Mouse (Mus musculus): ENCODE data around the gene Ldlrad3.

Ldlrad3 gene

DNA sequence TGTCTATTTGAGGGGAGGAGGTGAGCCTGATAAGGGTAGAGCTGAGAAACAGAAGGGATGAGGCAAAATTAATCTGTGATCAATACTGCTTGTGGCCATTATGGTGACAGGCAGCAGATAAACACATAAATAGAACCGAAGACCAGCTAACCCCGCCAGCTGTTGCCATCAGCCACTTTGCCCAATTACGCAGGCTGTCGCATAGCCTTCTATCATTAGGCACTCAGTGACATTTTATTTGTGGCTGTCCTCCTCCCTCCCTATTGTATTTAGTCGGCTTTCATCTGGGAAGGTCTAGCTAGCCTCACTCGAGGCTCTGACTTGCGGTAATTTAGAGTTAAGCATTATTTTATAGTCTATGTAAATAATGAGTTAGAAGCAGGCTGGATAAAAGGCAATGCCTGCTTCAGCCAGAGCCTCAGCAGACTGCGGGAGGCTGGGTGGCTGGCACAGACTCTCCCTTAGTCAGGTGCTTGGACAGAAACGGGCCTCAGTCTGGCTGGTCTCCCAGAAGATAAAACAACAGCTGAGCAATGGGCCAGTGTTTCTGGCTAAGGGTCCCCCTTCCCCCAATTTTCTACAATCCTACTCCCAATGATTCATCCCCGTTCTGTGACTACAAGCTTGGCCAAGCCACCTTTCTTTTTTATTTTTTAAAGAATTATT lies 147.8 kb downstream of the Ldlrad3 start:
- no peak for DNase-seq (ENCODE audit: low spot score)

- DNase-seq (ENCODE audit: low spot score): no peak
These were observed 149.3 kb downstream of the Ldlrad3 start for GRCm38 (mm10) chr2:102036665-102037511.

- no peak for DNase-seq (ENCODE audit: low spot score)
These were observed 151.7 kb downstream of the Ldlrad3 start for GRCm38 (mm10) chr2:102034513-102034879.

DNA sequence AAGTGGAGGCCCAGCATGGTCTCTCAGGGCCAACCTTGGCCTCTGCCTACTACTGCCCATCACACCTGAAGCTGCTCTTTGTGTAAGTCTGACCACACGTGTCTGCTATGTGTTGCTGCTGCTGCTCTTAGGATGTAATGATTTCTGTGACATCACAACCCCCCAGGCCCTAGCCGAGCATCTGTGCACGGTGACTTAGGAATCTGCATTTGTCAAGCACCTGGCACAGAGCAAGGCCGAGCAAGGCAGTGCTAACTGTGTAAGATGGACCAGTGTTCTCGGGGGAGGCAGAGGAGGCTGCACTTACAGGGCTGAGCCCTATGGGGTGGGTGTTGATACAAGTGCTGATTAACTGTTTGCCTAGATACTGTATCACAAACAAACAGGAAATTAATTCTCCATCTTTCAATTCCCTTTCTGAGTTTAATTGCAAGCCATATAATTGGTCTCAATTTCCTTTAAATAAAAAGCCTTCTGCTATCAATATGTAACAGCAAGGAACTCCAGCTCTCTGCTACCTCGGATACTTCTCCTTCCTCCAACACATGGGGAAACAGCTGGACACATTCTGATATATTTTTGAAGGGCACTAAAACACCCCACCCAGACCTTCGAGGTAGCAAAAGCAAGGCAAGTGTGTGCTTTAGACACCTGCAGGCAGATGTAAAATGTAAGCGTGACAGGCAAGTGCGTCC lies 152.2 kb downstream of the Ldlrad3 start:
- DNase-seq (ENCODE audit: low spot score): no peak

GRCm38 (mm10) chr2:102032713-102033343 lies 153.4 kb downstream of the Ldlrad3 start:
- no peak for DNase-seq (ENCODE audit: low spot score)

DNA sequence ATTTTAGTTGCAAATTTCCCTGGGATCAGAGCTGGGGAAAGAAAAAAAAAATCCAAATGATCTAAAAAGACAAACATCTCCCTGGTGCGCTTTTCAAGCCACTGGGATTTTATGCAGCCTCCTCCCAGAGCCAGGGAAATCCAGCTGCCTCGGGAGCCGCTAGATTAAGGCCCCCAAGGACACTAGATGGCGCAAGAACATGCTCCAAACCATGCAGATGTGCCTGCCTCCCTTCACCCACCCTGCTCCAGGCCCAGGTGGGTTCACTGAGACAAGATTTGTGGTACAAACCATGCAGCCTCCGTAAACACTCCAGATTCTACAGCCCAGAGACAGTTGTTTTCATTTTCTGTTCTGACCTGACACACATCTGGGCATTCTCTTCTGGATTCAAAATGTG lies 155.5 kb downstream of the Ldlrad3 start:
- DNase-seq (ENCODE audit: low spot score): peak; percentile 81

GRCm38 (mm10) chr2:102030152-102030551 lies 156.0 kb downstream of the Ldlrad3 start:
- DNase-seq (ENCODE audit: low spot score): no peak

- DNase-seq (ENCODE audit: low spot score): no peak
These were observed 156.5 kb downstream of the Ldlrad3 start for GRCm38 (mm10) chr2:102029682-102030081.

GRCm38 (mm10) chr2:102027265-102027664 lies 158.9 kb downstream of the Ldlrad3 start:
- DNase-seq (ENCODE audit: low spot score): no peak

GRCm38 (mm10) chr2:102026156-102026555 lies 160.0 kb downstream of the Ldlrad3 start:
- DNase-seq (ENCODE audit: low spot score): no peak

- DNase-seq (ENCODE audit: low spot score): no peak
These were observed 161.7 kb downstream of the Ldlrad3 start for GRCm38 (mm10) chr2:102024483-102024882.

GRCm38 (mm10) chr2:102021371-102022084 lies 164.7 kb downstream of the Ldlrad3 start:
- no peak for DNase-seq (ENCODE audit: low spot score)

DNA sequence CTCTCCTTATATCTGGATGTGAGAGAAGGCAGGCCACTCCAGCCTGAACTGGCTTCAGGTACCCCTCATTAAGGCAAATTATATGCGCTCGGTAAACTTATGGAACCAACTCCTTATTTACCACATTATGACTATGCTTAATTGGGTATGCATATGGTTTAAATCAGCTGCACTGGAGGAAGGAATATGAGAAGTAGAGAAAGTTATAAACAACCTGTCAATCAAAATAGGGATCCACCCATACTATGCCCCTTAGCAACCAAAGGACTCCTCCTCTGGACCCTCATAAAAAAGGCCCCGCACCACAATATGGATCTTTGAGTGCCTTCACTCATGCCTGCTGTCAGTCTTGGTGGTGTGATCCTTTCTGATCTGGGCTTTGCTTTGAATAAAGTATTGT lies 165.6 kb downstream of the Ldlrad3 start:
- no peak for DNase-seq (ENCODE audit: low spot score)

GRCm38 (mm10) chr2:102014538-102015113 lies 171.6 kb downstream of the Ldlrad3 start:
- no peak for DNase-seq (ENCODE audit: low spot score)

GRCm38 (mm10) chr2:102011311-102011975 lies 174.7 kb downstream of the Ldlrad3 start:
- DNase-seq (ENCODE audit: low spot score): no peak

DNA sequence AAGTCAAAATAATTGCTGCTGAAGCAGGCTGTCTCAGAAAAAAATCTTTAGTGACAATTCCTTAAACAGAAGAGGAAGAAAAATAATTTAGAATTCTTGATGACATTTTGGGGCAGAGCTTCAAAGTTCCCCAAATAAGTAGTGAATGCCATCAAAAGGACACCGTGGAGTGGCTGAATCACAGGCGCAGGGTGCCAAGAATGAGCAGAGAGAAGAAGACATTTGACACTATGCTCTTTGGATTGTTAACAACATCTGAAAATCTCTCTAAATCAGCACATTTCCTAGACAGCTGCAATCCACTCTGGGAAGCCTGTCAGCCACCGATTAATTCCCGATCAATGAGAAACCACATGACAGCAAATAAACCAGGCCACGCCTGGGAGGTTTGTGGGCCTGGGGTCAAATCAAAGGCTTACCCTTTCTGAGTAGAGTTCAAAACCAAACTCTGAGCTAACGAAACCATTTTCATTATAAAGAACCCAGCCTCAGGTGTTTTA lies 176.4 kb downstream of the Ldlrad3 start:
- no peak for DNase-seq (ENCODE audit: low spot score)

DNA sequence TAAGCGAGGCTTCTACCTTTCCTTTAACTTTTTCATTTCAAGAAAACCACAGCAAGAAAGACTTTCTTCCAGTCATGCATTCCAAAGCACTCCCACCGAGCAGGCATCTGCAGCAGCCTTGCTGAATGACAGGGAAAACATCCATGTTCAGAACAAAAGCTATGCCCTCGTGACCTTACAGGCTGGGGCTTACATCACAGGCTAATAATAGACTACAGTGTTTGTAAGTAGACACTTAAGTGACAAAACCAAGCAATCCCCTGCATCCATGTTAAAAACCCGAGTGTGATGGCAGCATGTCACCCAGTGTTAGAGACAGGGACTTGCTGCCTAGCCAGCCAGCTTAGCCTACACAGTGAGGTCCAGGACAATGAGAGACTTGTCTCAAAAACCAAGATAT lies 180.0 kb downstream of the Ldlrad3 start:
- DNase-seq (ENCODE audit: low spot score): peak; percentile 67

DNA sequence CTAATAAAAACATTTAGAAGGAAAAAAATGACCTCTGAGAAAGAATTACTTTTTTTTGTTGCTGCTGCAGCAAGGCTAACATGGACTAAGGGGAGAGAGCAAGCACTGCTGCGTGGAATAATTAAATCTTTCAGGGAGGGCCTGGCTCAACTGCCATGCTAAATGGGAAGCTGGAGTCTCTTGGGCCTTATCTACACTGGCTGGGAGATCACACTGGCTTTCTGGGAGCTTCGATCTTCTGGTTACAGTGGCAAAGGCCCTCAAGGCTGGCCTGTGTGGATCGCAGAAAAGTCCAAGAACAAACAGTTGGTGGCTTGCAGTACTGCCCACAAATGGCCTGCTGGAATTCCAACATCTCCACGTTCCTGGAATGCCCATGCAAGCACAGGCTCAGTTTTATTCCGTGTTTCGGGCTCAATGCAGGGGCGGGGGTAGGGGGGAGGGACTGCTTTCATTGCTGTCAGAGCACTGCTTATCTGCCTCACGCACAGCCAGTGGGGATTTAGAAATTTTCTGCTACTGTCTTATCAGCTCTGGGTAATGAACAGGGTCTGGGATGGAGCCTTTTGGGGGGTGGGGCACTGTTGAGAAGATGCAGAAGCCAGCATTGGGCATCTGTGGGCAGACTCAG lies 180.7 kb downstream of the Ldlrad3 start:
- DNase-seq (ENCODE audit: low spot score): peak; percentile 27

- DNase-seq (ENCODE audit: low spot score): no peak
These were observed 182.4 kb downstream of the Ldlrad3 start for GRCm38 (mm10) chr2:102003776-102004264.
